Mouse (Mus musculus) thymus, postnatal 36 days (tissue): ENCODE data around the gene Cic.

Source experiments
- DNase-seq, 2 experiments: peaks; one replicate each; pipeline ENCODE4 v3.0.0; 2022; ENCODE audit warnings: mixed read lengths in 2 of 2

Cic gene

GRCm38 (mm10) chr7:25270652-25271633, 3.4 kb downstream of the Cic start:
- peak in 1 of 2 experiments; percentile 29 for DNase-seq

- DNase-seq = peak in 1 of 2 experiments; percentile 20
Measured at GRCm38 (mm10) chr7:25271651-25272444, 4.3 kb downstream of the Cic start.

- DNase-seq = peak in 1 of 2 experiments; percentile 23
Measured at GRCm38 (mm10) chr7:25272445-25273258, 5.1 kb downstream of the Cic start.

GRCm38 (mm10) chr7:25273259-25274241, 6.0 kb downstream of the Cic start:
- peak in 1 of 2 experiments; percentile 26 for DNase-seq

GRCm38 (mm10) chr7:25274571-25274970, 7.1 kb downstream of the Cic start:
- DNase-seq = peak in 1 of 2 experiments; percentile 41

GRCm38 (mm10) chr7:25274996-25275395, 7.5 kb downstream of the Cic start:
- DNase-seq = no peak

GRCm38 (mm10) chr7:25275555-25276298, 8.2 kb downstream of the Cic start:
- peak in 1 of 2 experiments; percentile 14 for DNase-seq

- peak in 1 of 2 experiments; percentile 47 for DNase-seq
Measured at GRCm38 (mm10) chr7:25277405-25277804, 9.9 kb downstream of the Cic start.

- no peak for DNase-seq
Measured at GRCm38 (mm10) chr7:25277998-25278340, 10.5 kb downstream of the Cic start.

GRCm38 (mm10) chr7:25278341-25279075, 11.0 kb downstream of the Cic start:
- DNase-seq = peak; percentile 88 to 95

GRCm38 (mm10) chr7:25279076-25279860, 11.8 kb downstream of the Cic start:
- DNase-seq = peak; percentile 87 to 88

- peak in 1 of 2 experiments; percentile 47 for DNase-seq
Measured at GRCm38 (mm10) chr7:25279861-25280791, 12.6 kb downstream of the Cic start.

GRCm38 (mm10) chr7:25281166-25281733, 13.7 kb downstream of the Cic start:
- DNase-seq = no peak

GRCm38 (mm10) chr7:25281734-25282601, 14.5 kb downstream of the Cic start:
- DNase-seq = peak; percentile 98 to 99

- DNase-seq = peak; percentile 49 to 70
Measured at GRCm38 (mm10) chr7:25282731-25283211, 15.3 kb downstream of the Cic start.

GRCm38 (mm10) chr7:25283637-25284036, 16.1 kb downstream of the Cic start:
- DNase-seq = peak in 1 of 2 experiments; percentile 30
